Mouse (Mus musculus) embryonic stem cell, embryonic (primary cell): Measurements from ENCODE around the gene Ppp1r3g.
"Not testable (repeated sequence)": the region's sequence is repeated elsewhere in the genome, so short reads cannot be mapped to it uniquely, and the experiment has no call there.

Source experiments
- CTCF ChIA-PET, 4 experiments: fragments of 300-600 bp in 2 of 4; fragments of 350-600 bp in 2 of 4; sonication (Branson Sonifier 250); formaldehyde crosslinking; loops; one replicate each; lab custom pipeline; 2022; ENCODE audit warnings: inconsistent platforms in 2 of 4; lab: Charles Lee
- POLR2A ChIA-PET, 4 experiments: fragments of 300-600 bp in 2 of 4; fragments of 350-600 bp in 2 of 4; sonication (Branson Sonifier 250); formaldehyde crosslinking; loops; one replicate each; lab custom pipeline; 2022; ENCODE audit warnings: antibody characterized with exemption in 4 of 4, inconsistent platforms in 1 of 4; lab: Charles Lee

Ppp1r3g gene

DNA sequence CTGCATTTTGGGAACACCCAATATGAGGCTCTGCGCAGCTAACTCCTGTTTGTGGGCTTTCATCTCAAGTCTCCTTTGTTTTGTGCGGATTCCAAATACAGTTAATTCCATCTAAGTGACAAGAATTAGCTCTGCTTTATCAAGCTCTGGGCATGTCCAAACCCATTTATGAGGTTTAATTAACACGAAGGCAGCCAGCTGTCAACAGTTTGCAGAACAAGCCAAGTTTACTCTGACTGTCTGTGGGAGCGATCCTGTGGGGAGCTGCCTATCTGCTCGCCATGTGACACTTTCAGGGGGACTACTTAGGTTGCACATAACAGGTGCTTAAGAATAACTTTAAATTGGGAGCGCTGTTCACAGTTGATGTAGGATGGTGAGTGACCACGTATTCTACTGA lies 18.3 kb downstream of the Ppp1r3g start:
- ChIA-PET CTCF (interaction anchor here in 2 of 4 experiments (0.8 to 1.4 kb wide), 3 partner anchors 29 to 42 kb away, joined by 3 to 8 read pairs (median 5); no protein-coding TSS in a partner anchor), POLR2A (interaction anchor here in 2 of 4 experiments (0.9 to 1.8 kb wide), 3 partner anchors 9 to 16 kb away, joined by 3 to 9 read pairs (median 7); no protein-coding TSS in a partner anchor)

DNA sequence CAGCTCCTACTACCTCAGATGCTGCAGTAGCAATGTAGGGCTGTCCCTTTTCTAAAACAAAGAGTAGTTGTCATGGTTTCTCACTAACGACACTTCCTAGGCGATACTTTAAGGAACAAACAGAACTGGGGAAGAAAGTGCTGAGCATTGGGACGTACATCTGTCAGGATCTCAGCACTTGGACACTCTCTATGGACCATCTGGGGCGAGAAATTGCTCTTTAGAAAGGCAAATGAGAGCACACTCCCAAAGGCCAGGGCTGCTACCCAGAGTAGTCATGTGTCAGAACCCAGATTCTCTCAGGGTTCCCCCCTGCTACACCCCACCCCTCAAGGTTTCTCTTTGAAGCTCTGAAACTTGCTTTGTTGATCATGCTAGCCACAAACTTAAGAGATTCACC lies 21.8 kb downstream of the Ppp1r3g start:
- ChIA-PET POLR2A (interaction anchor here in 2 of 4 experiments (0.7 to 2.2 kb wide), 3 partner anchors 9 to 98 kb away, joined by 3 to 8 read pairs (median 4); no protein-coding TSS in a partner anchor), CTCF (interaction anchor here in 1 of 4 experiments (0.7 kb wide), 1 partner anchor 361 kb away, joined by 3 read pairs; no protein-coding TSS in a partner anchor)

DNA sequence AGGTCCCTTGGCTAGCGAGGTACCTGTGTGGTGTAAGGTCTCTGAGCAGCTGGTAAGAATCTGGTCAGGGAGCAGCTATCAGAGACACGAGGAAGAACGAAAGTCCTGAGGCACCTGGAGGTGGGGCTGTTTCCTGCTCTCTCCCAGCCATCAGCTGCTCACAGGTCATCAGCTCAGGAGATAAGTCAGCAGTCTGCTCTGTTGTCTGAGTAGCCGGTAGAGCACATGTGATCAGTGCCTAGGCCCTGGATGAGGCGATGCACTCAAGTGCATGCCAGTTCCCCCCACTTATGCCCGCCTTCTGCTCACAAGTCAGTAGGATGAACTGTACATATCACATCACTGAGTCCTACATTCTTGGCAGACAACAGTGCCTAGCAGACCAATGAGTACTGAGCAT lies 24.3 kb downstream of the Ppp1r3g start:
- ChIA-PET CTCF (no interaction called here), POLR2A (no interaction called here)

DNA sequence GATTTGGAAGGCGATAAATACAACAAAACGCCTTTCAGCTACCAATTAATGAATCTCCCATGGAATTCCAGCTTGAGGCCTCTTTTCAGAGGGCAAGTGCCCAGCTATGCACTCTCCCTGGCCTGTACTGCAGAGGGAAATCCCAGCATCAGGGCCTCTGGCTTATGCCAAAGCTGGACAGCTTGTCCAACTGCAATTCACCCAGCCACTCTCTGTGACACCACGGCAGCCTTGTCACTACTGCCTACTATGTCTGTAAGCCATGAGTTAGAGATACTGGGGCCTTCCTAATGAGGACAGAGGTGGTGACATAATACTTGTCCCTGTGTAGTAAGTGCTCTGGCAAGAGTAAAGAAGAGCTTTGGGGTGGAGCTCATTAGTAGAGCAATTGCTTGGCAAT lies 30.7 kb downstream of the Ppp1r3g start:
- ChIA-PET CTCF (no interaction called here), POLR2A (interaction anchor here in 3 of 4 experiments (0.5 to 1.3 kb wide), 4 partner anchors 9 to 1452 kb away, joined by 3 to 4 read pairs (median 3); no protein-coding TSS in a partner anchor)

DNA sequence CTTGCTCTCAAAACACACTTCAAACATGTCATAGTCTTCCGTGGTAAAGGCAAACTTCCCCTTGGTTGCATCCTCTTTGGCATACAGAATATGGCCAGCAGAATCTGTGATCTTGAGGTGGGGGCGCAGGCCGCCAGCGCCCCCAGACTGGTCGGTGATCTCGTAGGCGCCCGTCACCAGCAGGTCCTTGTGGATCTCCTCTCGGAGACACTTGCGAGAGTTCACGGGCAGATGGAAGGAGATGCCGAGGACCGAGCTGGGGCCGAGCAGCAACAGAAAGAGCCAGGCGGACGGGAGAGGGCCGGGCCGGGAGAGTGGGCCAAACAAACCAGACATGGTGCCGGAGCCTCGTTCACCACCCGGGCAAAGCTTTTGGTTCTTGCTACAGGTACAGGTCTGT lies 32.5 kb downstream of the Ppp1r3g start:
- CTCF ChIA-PET, POLR2A ChIA-PET: not testable (repeated sequence)

DNA sequence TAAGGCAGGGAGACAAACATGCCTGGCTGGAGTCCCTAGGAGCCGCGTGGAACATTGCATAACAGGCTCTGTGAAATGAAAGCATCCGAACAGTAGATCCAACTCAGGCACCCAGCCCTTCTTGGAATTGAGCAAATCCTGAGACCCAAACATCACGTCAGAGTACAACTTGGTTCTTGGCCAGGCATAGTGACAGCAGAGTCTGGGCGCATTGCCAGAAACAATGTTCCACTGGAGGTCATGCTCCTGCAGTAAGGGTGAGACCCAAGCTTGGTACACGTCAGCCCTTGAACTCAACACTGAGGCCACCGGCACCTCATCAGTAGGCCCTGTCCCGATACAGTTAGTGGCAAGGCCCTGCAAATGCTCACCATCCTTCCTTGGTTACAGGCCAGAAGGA lies 35.4 kb downstream of the Ppp1r3g start:
- CTCF ChIA-PET, result no interaction called here
- POLR2A ChIA-PET, result interaction anchor here in 1 of 4 experiments (1.0 to 1.1 kb wide), 2 partner anchors 18 to 26 kb away, joined by 3 read pairs; no protein-coding TSS in a partner anchor

DNA sequence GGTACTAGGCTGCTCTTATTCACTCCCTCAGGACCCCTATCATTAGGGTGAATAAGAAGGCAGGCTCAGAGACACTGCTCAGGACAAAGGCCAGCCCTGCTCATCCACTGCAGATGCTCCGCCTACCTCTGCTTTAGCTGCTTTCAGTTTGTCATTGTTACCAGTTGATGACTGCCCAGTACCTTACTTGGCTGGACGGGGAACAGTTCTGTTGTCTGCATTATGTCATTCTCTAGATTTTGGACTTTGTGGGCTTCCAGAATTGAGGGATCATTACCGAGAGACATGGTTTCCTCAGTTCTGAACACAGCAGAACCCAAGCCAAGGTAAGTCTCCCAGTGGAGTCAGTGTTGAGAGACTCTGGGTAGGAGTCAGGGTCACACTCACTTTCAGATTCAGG lies 36.6 kb downstream of the Ppp1r3g start:
- ChIA-PET CTCF (interaction anchor here in 1 of 4 experiments (0.6 kb wide), 1 partner anchor 24 kb away, joined by 3 read pairs; no protein-coding TSS in a partner anchor), POLR2A (interaction anchor here in 2 of 4 experiments (1.2 to 2.2 kb wide), 3 partner anchors 14 to 56 kb away, joined by 3 to 7 read pairs (median 5); no protein-coding TSS in a partner anchor)

DNA sequence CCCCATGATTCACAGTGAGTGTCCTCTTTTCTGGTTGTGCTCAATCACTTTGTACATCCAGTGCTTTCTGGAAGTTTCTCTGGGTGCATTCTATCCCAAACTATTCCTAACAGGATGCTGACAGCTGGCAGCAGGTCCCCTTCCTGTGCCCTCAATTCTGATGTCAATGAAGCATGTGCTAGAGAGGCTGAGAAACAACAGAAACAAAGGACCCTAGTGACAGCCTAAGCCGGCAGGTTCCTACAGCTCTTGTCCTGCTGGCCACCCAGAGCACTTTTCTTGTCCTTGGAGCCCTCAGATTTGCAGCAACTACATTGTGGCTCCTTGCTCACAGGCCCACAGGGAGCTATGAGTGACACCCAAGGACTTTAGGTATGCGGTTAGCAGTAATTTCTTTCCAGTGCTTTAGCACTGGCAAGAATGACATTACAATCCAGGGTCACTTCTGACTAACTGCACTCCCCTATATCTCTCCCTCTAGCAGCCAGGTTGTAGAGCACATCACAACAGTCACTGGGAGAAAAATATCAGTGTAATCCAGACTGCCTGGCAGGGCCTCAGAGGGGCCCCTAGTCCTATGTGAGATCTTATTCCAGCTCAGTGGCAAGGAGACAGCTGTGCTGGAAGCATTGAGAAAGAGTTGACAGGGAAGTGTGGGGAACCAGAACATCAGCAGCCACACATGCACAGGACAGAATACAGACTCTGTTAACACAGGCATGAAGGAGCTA lies 37.2 kb downstream of the Ppp1r3g start:
- ChIA-PET CTCF (no interaction called here), POLR2A (interaction anchor here in 3 of 4 experiments (0.6 to 2.2 kb wide), 4 partner anchors 11 to 57 kb away, joined by 3 to 7 read pairs (median 6); no protein-coding TSS in a partner anchor)

DNA sequence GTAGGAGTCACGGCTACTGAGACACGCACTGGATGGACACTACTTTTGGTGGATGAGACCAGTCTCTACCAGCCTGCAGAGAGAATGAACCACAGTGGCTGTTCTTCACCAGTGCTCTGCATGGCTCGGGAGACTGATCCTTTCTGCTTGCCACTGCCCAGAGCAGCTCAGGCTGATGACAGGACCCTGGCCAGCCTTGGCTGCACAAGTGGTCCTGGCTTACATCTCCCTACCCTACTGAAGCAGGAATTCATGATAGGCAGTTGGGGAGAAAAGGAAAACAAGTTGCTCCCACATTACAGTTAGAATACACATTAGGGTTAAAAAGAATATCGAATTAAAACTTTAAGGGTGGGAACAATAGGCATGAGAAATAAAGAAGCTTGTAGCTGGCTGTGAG lies 39.0 kb downstream of the Ppp1r3g start:
- ChIA-PET POLR2A (no interaction called here), CTCF (interaction anchor here in 1 of 4 experiments (0.5 kb wide), 1 partner anchor 69 kb away, joined by 3 read pairs; no protein-coding TSS in a partner anchor)

DNA sequence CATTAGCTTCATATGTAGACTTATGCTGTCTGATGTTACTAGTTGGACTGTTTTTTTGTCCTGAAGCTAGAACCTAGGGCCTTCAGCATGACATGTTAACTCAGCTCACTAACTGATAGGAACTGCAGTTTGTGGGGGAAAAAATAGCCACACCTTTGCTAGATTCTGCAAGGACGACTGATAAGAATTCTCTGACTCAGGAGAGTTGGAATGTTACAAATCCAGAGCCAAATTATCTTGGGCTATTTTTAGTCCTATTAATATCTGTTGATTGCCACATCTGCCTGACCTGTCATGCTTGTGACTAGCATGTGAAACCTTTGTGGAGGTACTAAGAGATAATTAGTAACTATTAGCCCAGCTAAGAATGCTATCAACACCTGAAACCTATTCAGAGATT lies 42.2 kb downstream of the Ppp1r3g start:
- POLR2A ChIA-PET, result interaction anchor here in 2 of 4 experiments (0.5 to 1.9 kb wide), 4 partner anchors 11 to 430 kb away, joined by 3 to 6 read pairs (median 4); no protein-coding TSS in a partner anchor
- CTCF ChIA-PET, result interaction anchor here in 1 of 4 experiments (1.0 kb wide), 1 partner anchor 19 kb away, joined by 3 read pairs; no protein-coding TSS in a partner anchor

DNA sequence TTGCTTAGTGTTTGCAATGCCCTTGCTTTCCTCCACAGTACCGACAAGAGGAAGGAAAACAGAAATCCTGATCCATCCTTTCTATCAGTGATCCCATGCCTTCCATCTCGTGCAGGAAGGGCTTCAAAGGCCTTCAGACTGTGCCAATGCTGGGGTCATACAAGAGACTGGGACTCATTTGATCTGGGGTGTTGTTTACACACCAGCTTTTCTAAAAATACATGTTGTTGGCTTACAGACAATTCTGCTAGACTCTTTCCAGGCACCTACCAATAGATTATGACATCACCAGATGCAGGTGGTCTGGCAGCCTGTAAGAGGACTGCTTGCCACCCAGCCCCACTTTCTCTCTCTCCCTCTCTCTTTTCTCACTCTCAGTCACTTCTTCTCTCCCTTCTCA lies 51.3 kb downstream of the Ppp1r3g start:
- CTCF ChIA-PET, result no interaction called here
- POLR2A ChIA-PET, result no interaction called here

DNA sequence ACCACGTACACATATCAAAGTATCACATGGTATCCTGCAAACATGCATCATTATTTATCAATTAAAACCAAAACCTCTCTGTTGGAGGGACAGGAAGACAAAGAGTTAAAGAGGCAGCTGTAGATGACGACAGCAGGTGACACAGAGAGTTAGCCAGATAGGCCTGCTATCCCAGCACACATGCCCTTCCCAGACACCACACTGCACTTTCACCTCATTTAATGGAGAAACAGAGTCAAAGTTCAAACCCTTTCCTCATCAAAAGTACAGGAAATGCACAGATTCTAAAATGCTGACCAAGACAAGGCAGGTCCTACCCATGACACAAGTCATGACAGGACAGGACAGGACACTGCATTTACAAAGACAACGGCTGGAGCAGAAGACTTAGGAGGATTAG lies 57.0 kb downstream of the Ppp1r3g start:
- CTCF ChIA-PET, result interaction anchor here in 1 of 4 experiments (0.7 kb wide), 1 partner anchor 39 kb away, joined by 3 read pairs; no protein-coding TSS in a partner anchor
- POLR2A ChIA-PET, result no interaction called here

DNA sequence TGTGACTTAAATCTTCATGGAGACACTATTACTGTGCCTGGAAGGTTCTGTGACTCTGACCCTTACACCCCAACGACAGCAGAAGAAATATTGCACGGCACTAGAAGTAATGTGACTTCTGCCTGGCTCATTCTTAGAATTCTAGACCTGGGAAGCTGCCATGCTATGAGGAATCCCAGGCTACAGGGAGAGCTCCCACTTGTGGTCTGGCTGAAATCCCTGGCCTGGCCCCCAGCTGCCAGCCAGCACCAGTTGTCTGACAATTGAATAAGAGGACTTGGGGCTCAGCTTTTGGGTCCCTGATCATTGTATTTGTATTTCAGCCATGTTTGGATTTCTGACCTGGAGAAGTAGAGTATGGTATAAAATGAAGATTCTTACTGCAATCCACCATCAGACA lies 59.4 kb downstream of the Ppp1r3g start:
- POLR2A ChIA-PET, result no interaction called here
- CTCF ChIA-PET, result interaction anchor here in 2 of 4 experiments (0.5 to 2.0 kb wide), 3 partner anchors 131 to 1294 kb away, joined by 3 to 10 read pairs (median 4); no protein-coding TSS in a partner anchor

DNA sequence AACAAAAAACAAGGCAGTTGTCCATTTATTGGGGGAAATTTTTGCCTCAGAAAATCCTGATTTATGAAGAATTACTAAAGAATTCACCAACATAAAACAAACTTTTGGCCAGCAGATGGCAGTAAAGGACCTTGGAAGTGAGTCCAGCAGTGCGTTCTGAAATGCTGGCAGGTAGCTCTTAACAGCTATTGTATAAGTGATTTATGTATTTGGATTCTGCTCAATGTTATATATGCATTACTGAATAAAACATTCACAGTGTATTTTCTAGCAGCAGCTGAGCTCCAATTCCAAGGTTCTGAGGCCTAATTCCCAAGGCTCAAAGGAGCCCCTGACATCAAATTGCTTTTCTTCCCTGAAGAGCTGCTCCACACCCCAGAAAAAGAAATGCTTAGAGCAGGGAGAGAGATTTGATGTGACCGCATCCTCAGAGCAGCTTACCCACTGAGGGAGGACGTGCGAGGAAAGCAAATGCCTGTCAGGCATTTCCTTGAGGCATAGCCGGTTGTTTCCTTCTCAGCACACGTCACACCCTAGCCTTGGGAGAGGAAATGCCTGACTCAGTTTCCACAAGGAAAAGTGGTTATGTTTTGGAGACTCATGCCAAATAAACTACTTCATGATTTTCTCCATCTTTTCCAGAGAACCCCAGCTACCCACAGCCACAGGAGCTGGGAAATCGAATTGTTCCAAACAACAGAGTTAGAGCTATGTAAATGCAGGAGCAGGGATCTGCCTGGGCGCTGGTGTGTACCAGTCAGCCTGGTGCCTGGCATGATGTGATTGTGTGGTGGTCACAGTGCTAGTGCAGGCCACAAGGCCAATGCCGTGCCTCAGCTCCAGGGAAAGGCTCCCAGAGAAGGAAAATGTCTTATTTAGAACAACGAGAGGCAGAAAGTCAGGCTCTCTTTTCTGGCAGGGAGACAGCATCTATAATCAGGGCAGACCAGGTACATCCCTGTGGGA lies 61.0 kb downstream of the Ppp1r3g start:
- ChIA-PET POLR2A (interaction anchor here in 2 of 4 experiments (0.6 to 1.6 kb wide), 6 partner anchors 9 to 97 kb away, joined by 3 to 4 read pairs (median 3); no protein-coding TSS in a partner anchor), CTCF (interaction anchor here (0.6 to 2.0 kb wide), 20 partner anchors 9 to 1292 kb away, joined by 3 to 11 read pairs (median 3); no protein-coding TSS in a partner anchor)
